Mouse (Mus musculus) spleen, adult 12 weeks (tissue): Measurements from ENCODE around the gene Aqp9.

ENCODE experiments used
- DNase-seq: peaks from one replicate; pipeline ENCODE4 v3.0.0; 2022; ENCODE audit warnings: low spot score

Gene Aqp9

DNA sequence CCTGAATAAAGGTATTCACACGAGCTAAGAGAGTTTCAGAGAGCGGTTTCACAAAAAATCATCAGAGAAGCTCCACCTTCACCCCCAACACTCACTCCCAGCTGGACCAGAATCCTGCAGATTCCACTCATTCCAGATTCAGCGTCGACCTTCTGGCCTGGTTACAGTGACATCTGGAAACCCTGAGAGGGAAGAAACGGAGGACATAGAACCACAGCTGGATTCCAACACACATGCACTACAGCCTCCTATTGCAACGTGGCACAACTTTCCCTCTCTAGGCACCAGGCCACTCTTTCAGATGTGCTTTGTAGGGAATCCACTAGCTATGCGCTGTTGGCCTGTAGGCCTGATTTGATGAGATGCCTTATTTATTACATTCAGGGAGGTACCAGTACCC is 102.0 kb downstream of the Aqp9 start:
- no peak for DNase-seq

GRCm38 (mm10) chr9:71065343-71065875 is 103.1 kb downstream of the Aqp9 start:
- DNase-seq: no peak

- no peak for DNase-seq
Measured at GRCm38 (mm10) chr9:71064291-71064840, 104.1 kb downstream of the Aqp9 start.

- DNase-seq: no peak
Measured at GRCm38 (mm10) chr9:71063551-71063950, 104.9 kb downstream of the Aqp9 start.

GRCm38 (mm10) chr9:71062976-71063375 is 105.5 kb downstream of the Aqp9 start:
- DNase-seq: no peak

GRCm38 (mm10) chr9:71062301-71062700 is 106.2 kb downstream of the Aqp9 start:
- DNase-seq: no peak
